Mouse (Mus musculus) forebrain, embryonic 12.5 days (tissue): ENCODE measurements around the gene 2610318N02Rik. TPM values are rescaled to one million over a fixed set of nuclear protein-coding genes. Genes with fewer than 3 reads are reported as not detected.

Experiments used
- ATAC-seq: fragments of 200-750 bp; cut with Nextera tagmentation; 2 replicates; pipeline ENCODE4 v1.8.0; 2017; ENCODE audit warnings: moderate TSS enrichment; ENCODE audit not compliant: low FRiP score
- H3K27ac ChIP-seq: fragments of 300-500 bp; sonication (generic); 2 replicates; pipeline ENCODE4 v1.5.1; 2016; ENCODE audit warnings: mild to moderate bottlenecking
- H3K27me3 ChIP-seq: fragments of 300-500 bp; sonication (generic); 2 replicates; pipeline ENCODE4 v1.6.1; 2016; ENCODE audit warnings: mild to moderate bottlenecking
- H3K36me3 ChIP-seq: fragments of 300-500 bp; sonication (generic); replicated peaks from 2 replicates; pipeline ENCODE4 v1.6.1; 2016; ENCODE audit warnings: mild to moderate bottlenecking
- H3K4me1 ChIP-seq: fragments of 300-500 bp; sonication (generic); 2 replicates; pipeline ENCODE4 v1.6.1; 2016
- H3K4me2 ChIP-seq: fragments of 300-500 bp; sonication (generic); 2 replicates; pipeline ENCODE4 v1.6.1; 2016; ENCODE audit warnings: mild to moderate bottlenecking, moderate library complexity
- H3K4me3 ChIP-seq: fragments of 300-500 bp; sonication (generic); replicated peaks from 2 replicates; pipeline ENCODE4 v1.5.1; 2016; ENCODE audit warnings: mild to moderate bottlenecking
- H3K9ac ChIP-seq: fragments of 300-500 bp; sonication (generic); 2 replicates; pipeline ENCODE4 v1.6.1; 2016; ENCODE audit warnings: mild to moderate bottlenecking
- H3K9me3 ChIP-seq: fragments of 300-500 bp; sonication (generic); 2 replicates; pipeline ENCODE4 v1.6.1; 2016
- WGBS: fragments of 180-500 bp; shearing (Covaris S2); methylation state at CpG from one replicate; pipeline ENCODE4 v1.1.7; 2016; 5-methylcytosine and 5-hydroxymethylcytosine counted together
- microRNA counts: library from miRNA; unstranded; fragments of <30 nt; microRNA quantifications from one replicate; lab custom pipeline; 2017
- microRNA-seq: library from miRNA; unstranded; fragments of <30 nt; microRNA quantifications from one replicate; pipeline ENCODE4, GENCODE M21; 2017
- polyA plus RNA-seq: library from polyadenylated mRNA; unstranded; fragments of >200 nt; fragmentation: Nextera tagmentation; extraction: Ambion mirVana; gene quantifications from 2 replicates; pipeline ENCODE4 v1.2.1, GENCODE M21; 2016

The 2610318N02Rik gene
- polyA plus RNA-seq, 1 experiment from 2014 or later = 79.2 TPM

DNA sequence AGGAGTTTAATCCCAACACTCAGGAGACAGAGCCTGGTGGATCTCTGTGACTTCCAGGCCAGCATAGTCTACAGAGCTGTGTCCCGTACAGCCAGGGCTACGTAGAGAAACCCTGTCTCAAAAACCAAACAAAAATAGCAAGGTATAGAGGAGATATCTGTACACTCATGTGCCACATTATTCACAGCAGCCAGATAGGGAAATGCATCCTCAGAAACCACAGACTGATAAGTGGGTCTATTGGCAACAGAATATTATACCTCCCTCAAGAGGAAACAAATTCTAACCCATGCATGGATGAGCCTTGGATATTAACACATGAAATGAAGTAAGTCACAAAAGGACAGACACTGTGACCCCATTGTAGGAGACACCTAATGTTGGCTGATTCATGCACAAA, 57.4 kb downstream of the 2610318N02Rik start:
- H3K9me3 ChIP-seq = no peaks in the 10 kb centered on the region
- peaks cover 18% of the 10 kb centered on the region for H3K4me1 ChIP-seq
- H3K27ac ChIP-seq = no peak overlapping the region
- no peak overlapping the region for H3K4me2 ChIP-seq
- peaks cover 8% of the 10 kb centered on the region for H3K36me3 ChIP-seq
- ATAC-seq = no peak
- H3K9ac ChIP-seq = no peak overlapping the region
- H3K27me3 ChIP-seq = no peaks in the 10 kb centered on the region
- H3K4me3 ChIP-seq = no peak overlapping the region
- WGBS = 90% methylated on average over 2 of the region's 2 CpGs

MicroRNAs encoded within 50 kb of the gene (microRNA counts, 519-probe panel; counts per million panel counts)
- 5,882 counts per million, percentile 81 among the panel's probes with 10 or more counts for microRNA mmu-miR-130b (lab: Ali Mortazavi, UCI)
- 5,280 counts per million, percentile 73 among the panel's probes with 10 or more counts for microRNA mmu-miR-301b (lab: Ali Mortazavi, UCI)

Small RNA genes within 50 kb of the gene (microRNA-seq; reads per million reads assigned to microRNA genes)
- 10,865 reads per million, percentile 96 among the genes with 10 or more reads in this experiment for gene Mir130b
- gene Mir301b = 385 reads per million, percentile 66 among the genes with 10 or more reads in this experiment

Other genes starting within 250 kb of the 2610318N02Rik start
- 30.6 and 33.3 TPM in 2 replicates for gene Ppm1f, start 228.7 kb downstream of the 2610318N02Rik start, polyA plus RNA-seq
- 167 and 171 TPM in 2 replicates for gene Mapk1, start 141.8 kb downstream of the 2610318N02Rik start, polyA plus RNA-seq
- 119 and 121 TPM in 2 replicates for gene Ypel1, start 55.5 kb downstream of the 2610318N02Rik start, polyA plus RNA-seq
- 149 and 160 TPM in 2 replicates for gene Ppil2, start 13.9 kb downstream of the 2610318N02Rik start, polyA plus RNA-seq
- gene Sdf2l1, start 7.2 kb upstream of the 2610318N02Rik start, polyA plus RNA-seq = 63.8 and 66.3 TPM in 2 replicates
- 8.0 and 9.6 TPM in 2 replicates for gene Ydjc, start 19.5 kb upstream of the 2610318N02Rik start, polyA plus RNA-seq
- gene Ccdc116, start 22.1 kb upstream of the 2610318N02Rik start, polyA plus RNA-seq = 0.63 and 0.65 TPM in 2 replicates
- gene Ube2l3, start 77.5 kb upstream of the 2610318N02Rik start, polyA plus RNA-seq = 388 and 407 TPM in 2 replicates
- gene Rimbp3, start 83.4 kb upstream of the 2610318N02Rik start, polyA plus RNA-seq = 1.9 and 2.1 TPM in 2 replicates
- gene Hic2, start 108.4 kb upstream of the 2610318N02Rik start, polyA plus RNA-seq = 12.7 and 13.4 TPM in 2 replicates
- 13.9 and 14.3 TPM in 2 replicates for gene Tmem191c, start 150.9 kb upstream of the 2610318N02Rik start, polyA plus RNA-seq
- 0.28 and 0.33 TPM in 2 replicates for gene Serpind1, start 206.2 kb upstream of the 2610318N02Rik start, polyA plus RNA-seq